Mouse (Mus musculus): ENCODE data around the gene Katnal1. TPM values are rescaled to one million over a fixed set of nuclear protein-coding genes. Genes with fewer than 3 reads are reported as not detected.

Gene Katnal1
- polyA plus RNA-seq, 1 experiment = 10.1 TPM

DNA sequence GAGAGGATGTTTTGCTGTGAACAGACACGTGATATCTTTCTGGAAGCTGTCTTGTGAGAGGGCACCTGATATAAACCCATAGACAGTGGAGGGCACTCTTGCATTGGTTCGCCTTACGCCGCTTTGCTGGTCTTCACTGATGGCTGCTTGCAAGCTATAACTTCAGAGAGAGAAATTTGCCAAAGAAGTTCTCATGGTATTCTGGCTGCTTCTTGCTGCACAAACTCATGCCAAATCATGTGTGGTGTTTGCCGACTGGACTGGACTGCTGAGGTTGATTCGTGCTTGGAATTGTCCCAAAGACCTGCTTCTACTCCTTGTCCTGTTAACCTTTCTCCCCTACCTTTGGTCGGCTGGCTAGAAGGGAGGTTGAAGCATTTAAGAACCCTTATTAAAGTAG, 29.8 kb downstream of the Katnal1 start:
- 95% methylated on average over 7 of the region's 7 CpGs for WGBS
- no peak for TF ChIP-seq POLR2A (IDR thresholded peaks at IDR 0.05; ENCODE audit: borderline replicate concordance, control insufficient read depth, low read depth, low read length)
- no peak for TF ChIP-seq CTCF (IDR thresholded peaks at IDR 0.05; ENCODE audit: control insufficient read depth, insufficient read depth, low read length)
- Histone ChIP-seq H3K4me1 (ENCODE audit: control insufficient read depth, insufficient read depth, low read length) (peaks cover 8% of the 10 kb centered on the region), H3K27ac (ENCODE audit: control insufficient read depth, insufficient read depth, low read depth, low read length, poor library complexity) (no peak overlapping the region), H3K4me3 (replicated peaks; ENCODE audit: control insufficient read depth, low read depth, low read length) (no peak overlapping the region)

DNA sequence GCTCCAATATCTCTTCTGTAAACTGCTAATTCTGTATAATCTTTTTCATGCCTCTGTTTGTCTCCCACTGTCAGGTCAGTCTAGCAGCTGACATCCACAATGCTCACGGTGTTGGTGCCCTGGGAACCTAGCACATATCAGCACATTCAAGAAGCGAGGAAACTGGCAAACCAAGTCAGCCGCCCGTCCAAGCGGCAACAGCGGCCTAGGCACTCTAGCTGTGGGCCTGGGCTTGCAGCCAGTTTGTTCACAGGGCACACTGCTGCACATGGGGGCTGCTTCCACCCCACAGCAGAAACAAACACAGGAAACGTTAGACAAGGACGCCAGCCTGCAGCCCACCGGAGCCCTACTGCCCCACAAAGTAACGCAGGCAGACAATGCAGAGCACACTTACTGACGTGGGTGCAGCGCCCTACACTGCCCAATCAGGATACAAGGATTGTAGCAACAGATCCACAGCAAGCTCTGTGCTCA, 31.1 kb downstream of the Katnal1 start:
- WGBS = 19% methylated on average over 12 of the region's 12 CpGs
- TF ChIP-seq CTCF (IDR thresholded peaks at IDR 0.05; ENCODE audit: control insufficient read depth, insufficient read depth, low read length) (no peak), POLR2A (IDR thresholded peaks at IDR 0.05; ENCODE audit: borderline replicate concordance, control insufficient read depth, low read depth, low read length) (no peak)
- Histone ChIP-seq H3K4me1 (ENCODE audit: control insufficient read depth, insufficient read depth, low read length) (peaks cover 8% of the 10 kb centered on the region), H3K4me3 (replicated peaks; ENCODE audit: control insufficient read depth, low read depth, low read length) (no peak overlapping the region), H3K27ac (ENCODE audit: control insufficient read depth, insufficient read depth, low read depth, low read length, poor library complexity) (peak overlapping the region; percentile 81)

GRCm38 (mm10) chr5:148897069-148897702, 31.9 kb downstream of the Katnal1 start:
- Histone ChIP-seq H3K4me1 (ENCODE audit: control insufficient read depth, insufficient read depth, low read length) (peaks cover 8% of the 10 kb centered on the region), H3K4me3 (replicated peaks; ENCODE audit: control insufficient read depth, low read depth, low read length) (no peak overlapping the region), H3K27ac (ENCODE audit: control insufficient read depth, insufficient read depth, low read depth, low read length, poor library complexity) (peak overlapping the region; percentile 77)
- 12% methylated on average over 14 of the region's 14 CpGs for WGBS
- no peak for TF ChIP-seq POLR2A (IDR thresholded peaks at IDR 0.05; ENCODE audit: borderline replicate concordance, control insufficient read depth, low read depth, low read length)
- TF ChIP-seq CTCF (IDR thresholded peaks at IDR 0.05; ENCODE audit: control insufficient read depth, insufficient read depth, low read length) = no peak

DNA sequence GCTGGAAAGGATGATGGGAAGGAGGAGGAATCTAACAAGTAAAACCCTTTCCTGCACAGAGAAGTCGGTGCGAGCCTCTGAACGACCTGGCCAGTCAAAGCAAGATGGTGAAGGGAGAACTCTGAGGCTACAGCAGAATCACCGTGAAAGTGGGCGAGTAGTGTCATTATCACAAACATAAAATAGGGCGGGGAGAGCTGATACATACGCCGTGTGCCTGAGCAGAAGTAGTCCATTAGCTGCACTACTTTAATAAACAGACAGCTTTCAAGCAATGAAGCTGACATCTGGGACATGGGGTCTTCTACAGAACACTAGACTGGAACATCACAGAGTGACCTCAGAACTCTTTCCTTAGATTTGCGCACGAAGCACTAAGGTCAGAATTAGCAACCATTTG, 32.6 kb downstream of the Katnal1 start:
- Histone ChIP-seq H3K27ac (ENCODE audit: control insufficient read depth, insufficient read depth, low read depth, low read length, poor library complexity) (no peak overlapping the region), H3K4me1 (ENCODE audit: control insufficient read depth, insufficient read depth, low read length) (peaks cover 8% of the 10 kb centered on the region)
- 68% methylated on average over 10 of the region's 10 CpGs for WGBS

DNA sequence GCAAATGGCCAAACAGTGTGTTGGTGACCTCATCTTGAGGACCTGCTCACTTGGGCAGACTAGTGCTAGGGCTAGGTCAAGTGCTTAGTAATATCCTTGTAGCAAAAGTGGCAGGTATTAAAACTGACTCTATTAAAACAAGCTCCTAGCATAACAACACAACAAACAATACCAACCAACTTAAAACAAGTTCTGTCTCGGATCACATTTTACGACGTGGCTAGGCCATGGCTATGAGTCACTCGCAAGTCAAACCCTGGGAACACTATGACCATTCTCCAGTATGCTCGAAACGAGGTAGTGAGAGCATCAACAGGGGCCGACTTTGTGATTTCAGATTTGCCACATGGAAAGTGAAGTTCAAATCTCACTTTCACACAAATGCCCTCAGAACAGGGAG, 33.3 kb downstream of the Katnal1 start:
- Histone ChIP-seq H3K27ac (ENCODE audit: control insufficient read depth, insufficient read depth, low read depth, low read length, poor library complexity) (no peak overlapping the region), H3K4me1 (ENCODE audit: control insufficient read depth, insufficient read depth, low read length) (peaks cover 8% of the 10 kb centered on the region), H3K4me3 (replicated peaks; ENCODE audit: control insufficient read depth, low read depth, low read length) (no peak overlapping the region)
- WGBS = 89% methylated on average over 7 of the region's 7 CpGs
- TF ChIP-seq CTCF (IDR thresholded peaks at IDR 0.05; ENCODE audit: control insufficient read depth, insufficient read depth, low read length) (no peak), POLR2A (IDR thresholded peaks at IDR 0.05; ENCODE audit: borderline replicate concordance, control insufficient read depth, low read depth, low read length) (no peak)

More for the DNA sequence above, 32.6 kb downstream of the Katnal1 start:
- no peak overlapping the region for H3K4me3 ChIP-seq (replicated peaks; ENCODE audit: control insufficient read depth, low read depth, low read length)
- TF ChIP-seq CTCF (IDR thresholded peaks at IDR 0.05; ENCODE audit: control insufficient read depth, insufficient read depth, low read length) (no peak), POLR2A (IDR thresholded peaks at IDR 0.05; ENCODE audit: borderline replicate concordance, control insufficient read depth, low read depth, low read length) (no peak)

DNA sequence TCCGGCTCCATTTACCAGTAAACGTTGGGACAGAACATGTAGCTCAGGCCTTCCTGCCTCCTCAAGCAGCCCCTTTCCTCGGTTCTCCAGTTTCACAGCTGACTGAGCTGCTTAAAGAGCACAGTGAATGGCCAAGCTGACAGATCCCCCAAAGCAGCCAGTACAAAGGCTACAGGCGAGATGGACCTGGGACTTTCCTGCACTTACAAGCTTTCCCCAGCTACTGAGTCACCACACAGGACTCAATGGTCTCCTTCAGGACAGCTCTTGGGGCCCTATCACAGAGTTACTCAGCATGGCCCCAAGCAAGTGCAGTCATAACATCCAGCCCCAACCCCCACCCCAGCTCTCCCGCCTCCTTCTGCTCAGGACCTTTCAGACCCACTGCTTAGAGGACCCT, 34.1 kb downstream of the Katnal1 start:
- peaks cover 8% of the 10 kb centered on the region for H3K4me1 ChIP-seq (ENCODE audit: control insufficient read depth, insufficient read depth, low read length)
- no peak overlapping the region for H3K4me3 ChIP-seq (replicated peaks; ENCODE audit: control insufficient read depth, low read depth, low read length)
- H3K27ac ChIP-seq (ENCODE audit: control insufficient read depth, insufficient read depth, low read depth, low read length, poor library complexity) = no peak overlapping the region
- 81% methylated on average over 5 of the region's 5 CpGs for WGBS
- no peak for TF ChIP-seq CTCF (IDR thresholded peaks at IDR 0.05; ENCODE audit: control insufficient read depth, insufficient read depth, low read length)
- TF ChIP-seq POLR2A (IDR thresholded peaks at IDR 0.05; ENCODE audit: borderline replicate concordance, control insufficient read depth, low read depth, low read length) = no peak

GRCm38 (mm10) chr5:148890237-148890636, 38.9 kb downstream of the Katnal1 start:
- WGBS = 80% methylated on average over 4 of the region's 4 CpGs
- Histone ChIP-seq H3K4me3 (replicated peaks; ENCODE audit: control insufficient read depth, low read depth, low read length) (no peak overlapping the region), H3K27ac (ENCODE audit: control insufficient read depth, insufficient read depth, low read depth, low read length, poor library complexity) (no peak overlapping the region), H3K4me1 (ENCODE audit: control insufficient read depth, insufficient read depth, low read length) (no peaks in the 10 kb centered on the region; the same call in 1 of the 2 replicates)
- TF ChIP-seq POLR2A (IDR thresholded peaks at IDR 0.05; ENCODE audit: borderline replicate concordance, control insufficient read depth, low read depth, low read length) = no peak
- no peak for TF ChIP-seq CTCF (IDR thresholded peaks at IDR 0.05; ENCODE audit: control insufficient read depth, insufficient read depth, low read length)

GRCm38 (mm10) chr5:148888032-148888431, 41.1 kb downstream of the Katnal1 start:
- Histone ChIP-seq H3K27ac (ENCODE audit: control insufficient read depth, insufficient read depth, low read depth, low read length, poor library complexity) (no peak overlapping the region), H3K4me3 (replicated peaks; ENCODE audit: control insufficient read depth, low read depth, low read length) (no peak overlapping the region), H3K4me1 (ENCODE audit: control insufficient read depth, insufficient read depth, low read length) (no peaks in the 10 kb centered on the region; the same call in 1 of the 2 replicates)
- TF ChIP-seq POLR2A (IDR thresholded peaks at IDR 0.05; ENCODE audit: borderline replicate concordance, control insufficient read depth, low read depth, low read length) (no peak), CTCF (IDR thresholded peaks at IDR 0.05; ENCODE audit: control insufficient read depth, insufficient read depth, low read length) (no peak)
- WGBS = 61% methylated on average over 6 of the region's 6 CpGs
